Mouse (Mus musculus) embryonic facial prominence, embryonic 12.5 days (tissue): Measurements from ENCODE around the gene Taldo1. TPM values are rescaled to one million over a fixed set of nuclear protein-coding genes. Genes with fewer than 3 reads are reported as not detected.
A peak's percentile ranks its signal among the peaks of the same experiment; 100 is the strongest.

ENCODE experiments used
- ATAC-seq: fragments of 200-750 bp; cut with Nextera tagmentation; 2 replicates; pipeline ENCODE4 v1.8.0; 2017; ENCODE audit not compliant: insufficient number of reproducible peaks, insufficient read depth, low FRiP score, low TSS enrichment
- H3K27ac ChIP-seq: fragments of 300-500 bp; sonication (generic); 2 replicates; pipeline ENCODE4 v1.5.1; 2016; ENCODE audit warnings: mild to moderate bottlenecking
- H3K27me3 ChIP-seq: fragments of 300-500 bp; sonication (generic); 2 replicates; pipeline ENCODE4 v1.6.1; 2016; ENCODE audit warnings: mild to moderate bottlenecking, moderate library complexity
- H3K36me3 ChIP-seq: fragments of 300-500 bp; sonication (generic); 2 replicates; pipeline ENCODE4 v1.6.1; 2016; ENCODE audit warnings: mild to moderate bottlenecking
- H3K4me1 ChIP-seq: fragments of 300-500 bp; sonication (generic); 2 replicates; pipeline ENCODE4 v1.6.1; 2016
- H3K4me2 ChIP-seq: fragments of 300-500 bp; sonication (generic); replicated peaks from 2 replicates; pipeline ENCODE4 v1.6.1; 2016; ENCODE audit warnings: mild to moderate bottlenecking, moderate library complexity
- H3K4me3 ChIP-seq: fragments of 300-500 bp; sonication (generic); 2 replicates; pipeline ENCODE4 v1.5.1; 2016; ENCODE audit warnings: mild to moderate bottlenecking
- H3K9ac ChIP-seq: fragments of 300-500 bp; sonication (generic); 2 replicates; pipeline ENCODE4 v1.6.1; 2016; ENCODE audit warnings: mild to moderate bottlenecking, moderate library complexity
- H3K9me3 ChIP-seq: fragments of 300-500 bp; sonication (generic); 2 replicates; pipeline ENCODE4 v1.6.1; 2016; ENCODE audit warnings: mild to moderate bottlenecking, moderate library complexity
- WGBS: fragments of 180-500 bp; shearing (Covaris S2); methylation state at CpG from one replicate; pipeline ENCODE4 v1.1.7; 2016; 5-methylcytosine and 5-hydroxymethylcytosine counted together
- polyA plus RNA-seq: library from polyadenylated mRNA; unstranded; fragments of >200 nt; fragmentation: Nextera tagmentation; extraction: Ambion mirVana; gene quantifications from 2 replicates; pipeline ENCODE4 v1.2.1, GENCODE M21; 2016

The Taldo1 gene
- polyA plus RNA-seq, 1 experiment from 2014 or later = 303 TPM

DNA sequence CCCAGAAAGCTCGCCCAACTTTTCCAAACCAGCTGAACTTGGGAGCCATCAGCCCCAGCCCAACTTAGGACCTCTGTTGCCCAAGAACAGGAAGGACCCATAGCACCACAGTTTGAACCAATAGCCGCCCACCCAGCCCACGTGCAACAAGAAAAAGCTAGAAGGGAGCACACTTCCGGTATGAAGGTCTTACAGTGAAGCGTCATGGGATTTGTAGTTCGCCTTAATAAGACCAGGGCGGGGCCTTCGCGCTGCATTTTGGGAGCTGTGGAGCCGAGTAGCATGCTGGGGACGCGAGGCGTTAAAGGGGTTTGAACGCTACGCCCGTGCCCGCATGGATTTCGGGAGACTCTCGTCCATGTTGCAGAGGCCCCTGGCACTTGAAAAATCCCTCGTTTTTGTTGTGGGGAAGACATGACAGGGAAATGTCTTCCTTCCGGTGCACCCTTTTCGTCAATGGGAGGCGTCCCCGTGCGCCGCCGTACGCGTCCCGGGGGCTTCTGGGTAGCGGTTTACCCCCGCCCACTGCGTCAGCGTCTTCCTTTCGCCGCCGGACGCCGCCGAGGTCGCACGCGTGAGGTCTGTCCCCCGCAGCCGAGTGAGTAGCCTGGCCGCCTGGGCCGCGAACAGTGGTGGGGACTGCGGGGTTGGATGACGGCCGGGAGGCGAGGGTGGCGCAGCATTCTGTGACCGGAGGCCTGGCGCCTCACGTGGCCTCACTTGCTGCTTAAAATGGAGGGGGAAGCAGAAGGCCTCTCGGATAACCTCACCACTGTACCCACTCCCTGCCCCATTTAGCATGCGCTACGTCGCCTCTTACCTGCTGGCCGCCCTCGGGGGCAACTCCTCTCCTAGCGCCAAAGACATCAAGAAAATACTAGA is 55.4 kb downstream of the Taldo1 start, which contains the start of gene Rplp2:
Gene Rplp2 (plus strand): TSS at position 261 of the 882 bp plus-strand sequence.
- H3K9me3 ChIP-seq = no peaks in the 10 kb centered on the region
- no peaks in the 10 kb centered on the region for H3K27me3 ChIP-seq
- H3K4me2 ChIP-seq = peak within 1 kb of the TSS; percentile 71
- peak within 1 kb of the TSS; percentile 91 for H3K9ac ChIP-seq
- peaks cover 37% of the 10 kb centered on the region for H3K36me3 ChIP-seq
- peak; percentile 85 for ATAC-seq
- peaks cover 21% of the 10 kb centered on the region for H3K4me1 ChIP-seq
- peak within 1 kb of the TSS; percentile 81 for H3K27ac ChIP-seq
- peak within 1 kb of the TSS; percentile 78 for H3K4me3 ChIP-seq
- WGBS = under 1% methylated on average over 63 of the region's 63 CpGs

DNA sequence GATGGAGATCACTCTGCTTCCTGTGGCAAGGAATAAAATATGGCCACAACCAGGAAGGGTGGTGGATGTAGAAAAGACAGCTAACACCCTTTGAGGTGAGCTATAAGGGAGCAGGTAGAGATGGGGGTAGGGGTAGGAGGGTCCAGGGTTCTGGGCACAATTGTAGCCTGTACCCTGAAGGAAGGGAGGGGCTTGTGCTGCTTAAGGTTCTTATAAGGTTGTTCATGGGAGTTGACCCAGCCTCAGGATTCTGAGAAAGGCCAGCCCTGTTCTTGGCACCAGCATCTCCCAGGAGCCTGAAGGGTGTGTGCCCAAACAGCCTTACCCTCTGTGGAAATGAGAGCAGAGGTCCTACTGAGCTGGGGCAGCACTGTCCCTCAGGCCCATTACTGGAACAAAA is 59.9 kb downstream of the Taldo1 start:
- H3K36me3 ChIP-seq = peaks cover 38% of the 10 kb centered on the region
- peaks cover 23% of the 10 kb centered on the region for H3K4me1 ChIP-seq
- H3K4me3 ChIP-seq = no peak overlapping the region
- 0 out of 2 replicates have a peak, but pooled peaks cover under 1% of the 10 kb centered on the region for H3K27me3 ChIP-seq
- ATAC-seq = no peak
- no peak overlapping the region for H3K4me2 ChIP-seq
- H3K27ac ChIP-seq = no peak overlapping the region
- H3K9ac ChIP-seq = no peak overlapping the region
- no peaks in the 10 kb centered on the region for H3K9me3 ChIP-seq

Other genes with a start within 250 kb of the Taldo1 start
- gene Rnh1, start 219.3 kb upstream of the Taldo1 start, polyA plus RNA-seq = 87.9 and 88.1 TPM in 2 replicates
- 91.0 and 111 TPM in 2 replicates for gene Hras, start 198.2 kb upstream of the Taldo1 start, polyA plus RNA-seq
- 12.1 and 13.4 TPM in 2 replicates for gene Lrrc56, start 198.0 kb upstream of the Taldo1 start, polyA plus RNA-seq
- 3.9 TPM in 2 replicates for gene Lmntd2, start 178.1 kb upstream of the Taldo1 start, polyA plus RNA-seq
- 38.6 and 42.3 TPM in 2 replicates for gene Rassf7, start 176.3 kb upstream of the Taldo1 start, polyA plus RNA-seq
- gene Phrf1, start 163.4 kb upstream of the Taldo1 start, polyA plus RNA-seq = 87.1 and 99.9 TPM in 2 replicates
- gene Irf7, start 125.7 kb upstream of the Taldo1 start, polyA plus RNA-seq = 0.99 and 1.1 TPM in 2 replicates
- not detected in 2 replicates for gene Cdhr5, start 115.4 kb upstream of the Taldo1 start, polyA plus RNA-seq
- 4.0 and 5.0 TPM in 2 replicates for gene Sct, start 113.1 kb upstream of the Taldo1 start, polyA plus RNA-seq
- gene Drd4, start 100.2 kb upstream of the Taldo1 start, polyA plus RNA-seq = 1.7 and 2.3 TPM in 2 replicates
- 75.4 and 83.4 TPM in 2 replicates for gene Deaf1, start 64.5 kb upstream of the Taldo1 start, polyA plus RNA-seq
- 54.3 and 56.7 TPM in 2 replicates for gene Tmem80, start 64.5 kb upstream of the Taldo1 start, polyA plus RNA-seq
- 5.6 and 5.7 TPM in 2 replicates for gene Eps8l2, start 53.3 kb upstream of the Taldo1 start, polyA plus RNA-seq
- 62.2 and 68.5 TPM in 2 replicates for gene Gatd1, start 21.9 kb downstream of the Taldo1 start, polyA plus RNA-seq
- gene Cend1, start 37.3 kb downstream of the Taldo1 start, polyA plus RNA-seq = 7.4 and 10.4 TPM in 2 replicates
- 39.2 and 41.9 TPM in 2 replicates for gene Slc25a22, start 45.7 kb downstream of the Taldo1 start, polyA plus RNA-seq
- 14.9 and 15.0 TPM in 2 replicates for gene Pidd1, start 51.8 kb downstream of the Taldo1 start, polyA plus RNA-seq
- 1,180 and 1,203 TPM in 2 replicates for gene Rplp2, start 55.2 kb downstream of the Taldo1 start, polyA plus RNA-seq
- 13.9 and 14.6 TPM in 2 replicates for gene Pnpla2, start 63.0 kb downstream of the Taldo1 start, polyA plus RNA-seq
- 12.8 and 13.3 TPM in 2 replicates for gene Cracr2b, start 68.9 kb downstream of the Taldo1 start, polyA plus RNA-seq
- 17.0 and 19.6 TPM in 2 replicates for gene Cd151, start 75.2 kb downstream of the Taldo1 start, polyA plus RNA-seq
- 66.2 and 68.9 TPM in 2 replicates for gene Polr2l, start 82.9 kb downstream of the Taldo1 start, polyA plus RNA-seq
- 36.8 and 43.3 TPM in 2 replicates for gene Tspan4, start 83.0 kb downstream of the Taldo1 start, polyA plus RNA-seq
- 32.5 and 34.7 TPM in 2 replicates for gene Chid1, start 147.7 kb downstream of the Taldo1 start, polyA plus RNA-seq
- gene Ap2a2, start 170.0 kb downstream of the Taldo1 start, polyA plus RNA-seq = 99.2 and 102 TPM in 2 replicates